8 mouse cellular contexts compared by ENCODE assay signal in the genomic region with DNA sequence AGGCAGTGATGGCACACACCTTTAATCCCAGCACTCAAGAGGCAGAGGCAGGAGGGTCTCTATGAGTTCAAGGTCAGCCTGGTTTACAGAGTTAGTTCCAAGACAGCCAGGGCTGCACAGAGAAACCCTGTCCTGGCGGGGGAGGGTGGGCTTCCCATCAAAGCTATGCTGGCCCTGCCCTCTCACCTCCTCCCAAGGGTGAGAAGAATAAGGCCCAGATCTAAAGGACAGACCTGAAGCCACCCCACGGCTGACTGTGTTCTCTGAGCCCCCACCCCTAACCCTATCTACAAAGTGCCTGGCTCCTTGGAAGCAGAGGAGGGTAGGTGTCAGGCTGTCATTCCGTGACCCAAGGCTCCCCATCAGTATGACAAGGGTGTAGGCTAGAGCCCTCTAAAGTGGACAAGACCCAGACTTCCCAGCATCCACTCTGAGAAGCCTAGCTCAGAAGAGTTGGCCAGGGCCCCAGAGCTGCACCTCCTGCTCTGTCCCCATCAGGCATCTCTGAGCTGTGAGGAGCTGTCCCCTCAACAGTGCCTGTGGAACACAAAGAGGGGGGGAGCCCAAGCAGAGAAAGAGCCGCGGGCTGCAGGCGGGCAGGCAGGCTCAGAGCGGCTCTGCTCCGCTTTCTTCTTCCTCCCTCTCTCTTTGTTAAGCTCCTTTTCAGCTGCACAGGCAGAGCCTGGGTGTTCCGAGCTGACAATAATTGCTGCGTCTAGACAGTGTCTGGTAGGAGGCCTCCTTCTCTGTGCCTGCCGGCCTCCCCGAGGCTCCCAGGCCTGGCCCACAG.
DNase-seq lines count a peak whose midpoint lies in the region; ATAC-seq and TF ChIP-seq lines count a peak whose summit lies in the region.

No protein-coding gene starts in this region.

- peak; percentile 56 to 65 for DNase-seq in adrenal gland, adult (ENCODE audit: inconsistent age in 2 of 2, low spot score in 1 of 2)
- DNase-seq in adrenal gland, postnatal 25 days, result no peak
- peak; percentile 46 for DNase-seq in urinary bladder, postnatal 14 days (ENCODE audit: low spot score)
- DNase-seq in urinary bladder, postnatal 10 days (ENCODE audit: low spot score), result no peak
- peak; percentile 44 to 72 for DNase-seq in kidney, postnatal 25 days
- DNase-seq in thymus, postnatal 25 days, result no peak

- H3K9ac ChIP-seq in heart, embryonic 12.5 days, result peak overlapping the region; percentile 62

- 13% methylated on average over 12 of the region's 12 CpGs for WGBS in heart, embryonic 12.5 days

- ATAC-seq in heart, embryonic 12.5 days (ENCODE audit: insufficient number of reproducible peaks, low FRiP score), result no peak

- peaks cover 90% of the 10 kb centered on the region for H3K4me1 ChIP-seq in heart, embryonic 12.5 days (replicated peaks)

- H3K27me3 ChIP-seq in heart, embryonic 12.5 days (replicated peaks), result no peaks in the 10 kb centered on the region
- no peaks in the 10 kb centered on the region for H3K27me3 ChIP-seq in myocyte (ENCODE audit: control insufficient read depth, insufficient read depth, insufficient read length)

- peaks cover 6% of the 10 kb centered on the region for H3K79me2 ChIP-seq in myocyte (ENCODE audit: control insufficient read depth, insufficient read depth)

- no peaks in the 10 kb centered on the region for H3K9me3 ChIP-seq in heart, embryonic 12.5 days (replicated peaks)

- no peak overlapping the region for H3ac ChIP-seq in myocyte (ENCODE audit: control insufficient read depth, insufficient read length)

- peak overlapping the region; percentile 100 for H3K27ac ChIP-seq in heart, embryonic 12.5 days (ENCODE audit: poor library complexity, severe bottlenecking)

- no peak overlapping the region; the same call in 1 of the 2 replicates for H3K4me2 ChIP-seq in heart, embryonic 12.5 days
- peak overlapping the region; percentile 100 for H3K4me2 ChIP-seq in myocyte (ENCODE audit: low read depth)

- no peak for TF ChIP-seq POLR2A in myocyte (IDR thresholded peaks at IDR 0.05; ENCODE audit: insufficient read length, low read depth)

- H3K4me3 ChIP-seq in heart, embryonic 12.5 days, result no peak overlapping the region
- no peak overlapping the region for H3K4me3 ChIP-seq in myocyte

- no peaks in the 10 kb centered on the region for H3K36me3 ChIP-seq in heart, embryonic 12.5 days
- no peaks in the 10 kb centered on the region for H3K36me3 ChIP-seq in myocyte (ENCODE audit: control insufficient read depth, insufficient read depth)

TF ChIP-seq in myocyte, 11 proteins besides CTCF, POLR2A, EP300 and RAD21:
- TF ChIP-seq POLR2AphosphoS2 (IDR thresholded peaks at IDR 0.05; ENCODE audit: insufficient read length, low read depth), result peak; percentile 9
- TF ChIP-seq REST (IDR thresholded peaks at IDR 0.05; ENCODE audit: insufficient read depth, insufficient read length), result no peak
- no peak for TF ChIP-seq MAX (IDR thresholded peaks at IDR 0.05; ENCODE audit: low read depth)
- TF ChIP-seq TCF12 (IDR thresholded peaks at IDR 0.05; ENCODE audit: insufficient read depth, poor library complexity, severe bottlenecking), result no peak
- TF ChIP-seq CEBPB (IDR thresholded peaks at IDR 0.05; ENCODE audit: insufficient read depth, poor library complexity, severe bottlenecking), result no peak

Comparison
In these comparisons a context has a peak if more than half of its experiments do, and no peak if none do; other contexts are left out.
1. DNase-seq: peak in adrenal gland, adult (2 of 2), urinary bladder, postnatal 14 days (single experiment) and kidney, postnatal 25 days (2 of 2); none in adrenal gland, postnatal 25 days (single experiment), urinary bladder, postnatal 10 days (single experiment) and thymus, postnatal 25 days (single experiment).